Mouse (Mus musculus): Measurements from ENCODE around the gene Nqo1. TPM values are rescaled to one million over a fixed set of nuclear protein-coding genes. Genes with fewer than 3 reads are reported as not detected.

Gene Nqo1
- polyA plus RNA-seq, 1 experiment from 2014 or later: 10.3 TPM

GRCm38 (mm10) chr8:107417001-107417400, 14.0 kb upstream of the Nqo1 start:
- Histone ChIP-seq H3K4me2 (replicated peaks; ENCODE audit: low read depth, low read length) (no peak overlapping the region), H3K9me3 (ENCODE audit: control insufficient read depth, low read length) (no peaks in the 10 kb centered on the region), H3K36me3 (ENCODE audit: control insufficient read depth, insufficient read depth, low read length) (peaks cover 98% of the 10 kb centered on the region), H3K27me3 (ENCODE audit: control insufficient read depth, insufficient read depth, low read length) (no peaks in the 10 kb centered on the region), H3K9ac (ENCODE audit: low read depth, low read length) (no peak overlapping the region), H3K4me3 (ENCODE audit: low read length) (no peak overlapping the region), H3K27ac (ENCODE audit: low read depth, low read length) (no peak overlapping the region), H3K4me1 (ENCODE audit: control insufficient read depth, insufficient read depth, low read length) (no peaks in the 10 kb centered on the region)
- no peak for ATAC-seq (ENCODE audit: low FRiP score, low TSS enrichment)
- 92% methylated on average over 12 of the region's 12 CpGs for WGBS

DNA sequence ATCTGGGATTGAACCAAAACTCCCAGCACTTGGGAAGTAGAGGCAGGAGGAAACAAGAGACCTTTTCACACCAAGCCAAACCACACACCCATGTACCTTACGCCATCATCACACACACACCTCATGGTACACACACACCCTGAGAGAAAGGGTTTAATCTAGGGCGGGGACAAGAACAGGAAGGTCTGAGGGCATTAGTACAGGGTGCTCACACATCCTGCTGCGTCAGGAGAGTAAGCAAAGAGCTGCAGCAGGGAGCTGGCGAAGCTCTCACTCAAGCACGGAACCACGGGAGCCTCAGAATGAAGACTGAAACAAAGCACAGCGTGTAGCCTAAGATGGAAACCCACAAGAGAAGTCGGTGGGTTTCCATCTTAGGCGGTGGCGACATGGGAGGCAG, 10.9 kb upstream of the Nqo1 start:
- H3K9ac ChIP-seq (ENCODE audit: low read depth, low read length): no peak overlapping the region
- H3K4me1 ChIP-seq (ENCODE audit: control insufficient read depth, insufficient read depth, low read length): no peaks in the 10 kb centered on the region
- ATAC-seq (ENCODE audit: low FRiP score, low TSS enrichment): no peak
- H3K36me3 ChIP-seq (ENCODE audit: control insufficient read depth, insufficient read depth, low read length): peaks cover 93% of the 10 kb centered on the region
- H3K27ac ChIP-seq (ENCODE audit: low read depth, low read length): no peak overlapping the region
- H3K4me3 ChIP-seq (ENCODE audit: low read length): no peak overlapping the region
- H3K9me3 ChIP-seq (ENCODE audit: control insufficient read depth, low read length): no peaks in the 10 kb centered on the region
- no peaks in the 10 kb centered on the region for H3K27me3 ChIP-seq (ENCODE audit: control insufficient read depth, insufficient read depth, low read length)
- whole genome bisulfite sequencing: 94% methylated on average over 10 of the region's 10 CpGs
- no peak overlapping the region for H3K4me2 ChIP-seq (replicated peaks; ENCODE audit: low read depth, low read length)

GRCm38 (mm10) chr8:107412552-107412951, 9.5 kb upstream of the Nqo1 start:
- no peaks in the 10 kb centered on the region for H3K9me3 ChIP-seq (ENCODE audit: control insufficient read depth, low read length)
- H3K4me2 ChIP-seq (replicated peaks; ENCODE audit: low read depth, low read length): no peak overlapping the region
- 91% methylated on average over 8 of the region's 8 CpGs for WGBS

DNA sequence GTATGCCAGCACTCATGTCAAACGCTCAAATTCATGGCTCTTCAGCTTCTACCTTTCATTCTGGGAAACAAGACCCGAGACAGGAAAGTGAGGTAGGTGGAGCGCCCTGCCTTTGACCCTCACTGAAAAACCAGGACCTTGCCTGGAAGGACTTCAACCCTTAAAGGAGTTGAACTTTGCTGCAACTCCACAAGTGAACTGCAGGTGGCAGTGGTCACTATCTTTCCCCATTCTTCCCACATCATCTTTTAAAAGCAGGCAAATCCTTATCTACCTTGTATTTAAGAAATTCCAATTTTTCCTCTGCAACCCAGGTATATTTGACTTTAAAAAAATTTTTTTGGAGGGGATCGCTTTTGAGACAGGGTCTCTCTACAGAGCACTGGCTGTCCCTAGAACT, 8.4 kb upstream of the Nqo1 start:
- 75% methylated on average over 4 of the region's 4 CpGs for WGBS
- Histone ChIP-seq H3K9ac (ENCODE audit: low read depth, low read length) (no peak overlapping the region), H3K27me3 (ENCODE audit: control insufficient read depth, insufficient read depth, low read length) (no peaks in the 10 kb centered on the region), H3K4me3 (ENCODE audit: low read length) (no peak overlapping the region), H3K9me3 (ENCODE audit: control insufficient read depth, low read length) (no peaks in the 10 kb centered on the region), H3K4me2 (replicated peaks; ENCODE audit: low read depth, low read length) (no peak overlapping the region), H3K27ac (ENCODE audit: low read depth, low read length) (no peak overlapping the region), H3K4me1 (ENCODE audit: control insufficient read depth, insufficient read depth, low read length) (no peaks in the 10 kb centered on the region), H3K36me3 (ENCODE audit: control insufficient read depth, insufficient read depth, low read length) (peaks cover 68% of the 10 kb centered on the region)
- ATAC-seq (ENCODE audit: low FRiP score, low TSS enrichment): no peak

More at GRCm38 (mm10) chr8:107412552-107412951, 9.5 kb upstream of the Nqo1 start:
- Histone ChIP-seq H3K27me3 (ENCODE audit: control insufficient read depth, insufficient read depth, low read length) (no peaks in the 10 kb centered on the region), H3K27ac (ENCODE audit: low read depth, low read length) (no peak overlapping the region), H3K36me3 (ENCODE audit: control insufficient read depth, insufficient read depth, low read length) (peaks cover 80% of the 10 kb centered on the region), H3K9ac (ENCODE audit: low read depth, low read length) (no peak overlapping the region), H3K4me3 (ENCODE audit: low read length) (no peak overlapping the region), H3K4me1 (ENCODE audit: control insufficient read depth, insufficient read depth, low read length) (no peaks in the 10 kb centered on the region)
- ATAC-seq (ENCODE audit: low FRiP score, low TSS enrichment): no peak

DNA sequence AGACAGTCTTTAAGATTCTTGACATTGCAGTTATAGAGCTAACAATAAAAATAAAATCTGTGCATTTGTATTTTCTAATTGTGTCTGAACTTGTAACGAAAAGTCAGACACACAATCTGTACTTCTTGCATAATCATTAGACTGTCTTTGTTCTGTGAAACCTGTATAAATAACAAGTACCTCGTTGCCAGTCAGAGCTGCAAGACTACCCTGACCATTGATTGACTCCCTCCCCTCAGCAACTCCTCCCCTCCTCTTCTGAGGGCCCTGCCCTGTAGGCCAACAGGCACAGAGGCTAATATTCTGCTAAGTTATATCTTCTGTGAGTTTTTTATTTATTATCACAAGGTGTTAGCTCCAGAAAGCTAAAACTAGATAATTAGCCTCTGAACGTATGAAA, 2.9 kb upstream of the Nqo1 start:
- ATAC-seq (ENCODE audit: low FRiP score, low TSS enrichment): no peak
- Histone ChIP-seq H3K9ac (ENCODE audit: low read depth, low read length) (no peak overlapping the region), H3K4me2 (replicated peaks; ENCODE audit: low read depth, low read length) (no peak overlapping the region), H3K36me3 (ENCODE audit: control insufficient read depth, insufficient read depth, low read length) (peaks cover 15% of the 10 kb centered on the region), H3K27ac (ENCODE audit: low read depth, low read length) (no peak overlapping the region), H3K4me3 (ENCODE audit: low read length) (no peak overlapping the region), H3K27me3 (ENCODE audit: control insufficient read depth, insufficient read depth, low read length) (no peaks in the 10 kb centered on the region), H3K4me1 (ENCODE audit: control insufficient read depth, insufficient read depth, low read length) (0 out of 2 replicates have a peak, but pooled peaks cover 6% of the 10 kb centered on the region), H3K9me3 (ENCODE audit: control insufficient read depth, low read length) (no peaks in the 10 kb centered on the region)
- 59% methylated on average over 3 of the region's 3 CpGs for WGBS

DNA sequence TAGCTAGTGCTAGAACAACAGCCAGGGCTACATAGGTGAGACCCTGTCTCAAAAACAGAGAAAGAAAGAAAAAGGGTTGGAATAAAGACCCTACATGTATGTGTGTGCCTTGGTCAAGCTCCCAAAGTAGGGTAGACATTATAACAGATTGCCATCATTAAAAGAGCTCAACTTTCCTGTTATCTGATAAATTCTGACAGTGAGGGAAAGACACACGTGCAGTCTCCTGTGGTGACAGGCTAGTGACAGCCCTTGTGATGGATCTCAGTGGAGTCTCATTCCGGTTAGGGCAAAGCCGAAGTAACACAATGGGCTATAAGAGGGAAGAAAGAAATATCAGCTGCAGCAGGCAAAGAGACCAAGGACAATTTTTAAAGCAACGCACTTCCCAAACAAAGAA, 1.1 kb upstream of the Nqo1 start:
- Histone ChIP-seq H3K4me3 (ENCODE audit: low read length) (no peak overlapping the region), H3K4me2 (replicated peaks; ENCODE audit: low read depth, low read length) (no peak overlapping the region), H3K27me3 (ENCODE audit: control insufficient read depth, insufficient read depth, low read length) (no peaks in the 10 kb centered on the region), H3K36me3 (ENCODE audit: control insufficient read depth, insufficient read depth, low read length) (no peaks in the 10 kb centered on the region; the same call in 1 of the 2 replicates), H3K27ac (ENCODE audit: low read depth, low read length) (no peak overlapping the region), H3K9ac (ENCODE audit: low read depth, low read length) (no peak overlapping the region), H3K9me3 (ENCODE audit: control insufficient read depth, low read length) (no peaks in the 10 kb centered on the region), H3K4me1 (ENCODE audit: control insufficient read depth, insufficient read depth, low read length) (0 out of 2 replicates have a peak, but pooled peaks cover 6% of the 10 kb centered on the region)
- no peak for ATAC-seq (ENCODE audit: low FRiP score, low TSS enrichment)
- 75% methylated on average over 4 of the region's 4 CpGs for WGBS

DNA sequence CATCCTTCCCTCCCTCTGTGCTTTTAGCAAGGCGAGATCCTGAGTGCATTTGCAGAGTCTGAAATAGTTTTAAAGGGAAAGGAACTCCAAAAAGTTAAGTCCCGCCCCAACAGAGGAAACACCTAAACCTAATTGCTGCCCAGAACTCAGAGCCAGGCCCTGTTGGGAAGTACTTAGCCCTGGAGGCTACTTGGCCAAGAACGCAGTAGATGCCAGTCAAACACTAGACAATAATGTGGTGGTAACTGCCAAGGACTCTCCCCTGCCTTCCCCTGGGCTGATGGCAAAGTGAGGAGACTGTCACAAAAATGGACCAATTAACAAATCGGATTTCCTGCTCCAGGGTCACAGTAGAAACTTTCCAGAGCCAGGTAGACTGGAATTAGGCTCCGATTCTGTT, 1.1 kb downstream of the Nqo1 start:
- no peaks in the 10 kb centered on the region for H3K36me3 ChIP-seq (ENCODE audit: control insufficient read depth, insufficient read depth, low read length)
- H3K4me1 ChIP-seq (ENCODE audit: control insufficient read depth, insufficient read depth, low read length): peaks cover 10% of the 10 kb centered on the region; the same call in 1 of the 2 replicates
- H3K27ac ChIP-seq (ENCODE audit: low read depth, low read length): no peak overlapping the region; the same call in 1 of the 2 replicates
- no peak for ATAC-seq (ENCODE audit: low FRiP score, low TSS enrichment)
- WGBS: 78% methylated on average over 5 of the region's 5 CpGs
- H3K27me3 ChIP-seq (ENCODE audit: control insufficient read depth, insufficient read depth, low read length): no peaks in the 10 kb centered on the region
- no peak overlapping the region for H3K9ac ChIP-seq (ENCODE audit: low read depth, low read length)
- H3K9me3 ChIP-seq (ENCODE audit: control insufficient read depth, low read length): no peaks in the 10 kb centered on the region
- H3K4me3 ChIP-seq (ENCODE audit: low read length): no peak overlapping the region
- no peak overlapping the region; the same call in 1 of the 2 replicates for H3K4me2 ChIP-seq (replicated peaks; ENCODE audit: low read depth, low read length)

DNA sequence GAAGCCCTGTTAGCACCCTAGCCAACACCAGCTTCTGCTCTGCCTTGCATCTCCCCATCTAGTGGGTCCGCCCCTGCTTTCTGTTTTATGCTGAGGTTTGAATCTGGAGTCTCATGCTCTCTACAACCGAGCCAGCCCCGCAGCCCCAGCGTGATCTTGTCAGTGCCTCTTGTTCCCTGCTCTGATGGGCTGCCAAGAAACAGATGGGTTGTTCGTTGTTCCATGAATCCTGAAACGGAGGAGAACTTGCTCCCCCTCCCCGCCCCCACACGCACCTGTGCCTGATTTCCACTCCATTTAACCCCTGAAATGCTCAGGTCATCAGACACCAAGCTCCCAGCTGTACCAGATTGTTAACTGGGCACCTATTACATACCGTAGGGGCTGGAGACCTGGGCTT, 3.5 kb downstream of the Nqo1 start:
- H3K4me1 ChIP-seq (ENCODE audit: control insufficient read depth, insufficient read depth, low read length): peaks cover 10% of the 10 kb centered on the region; the same call in 1 of the 2 replicates
- no peak for ATAC-seq (ENCODE audit: low FRiP score, low TSS enrichment)
- H3K27me3 ChIP-seq (ENCODE audit: control insufficient read depth, insufficient read depth, low read length): no peaks in the 10 kb centered on the region
- WGBS: 27% methylated on average over 9 of the region's 9 CpGs
- H3K4me2 ChIP-seq (replicated peaks; ENCODE audit: low read depth, low read length): no peak overlapping the region
- H3K4me3 ChIP-seq (ENCODE audit: low read length): no peak overlapping the region
- H3K9me3 ChIP-seq (ENCODE audit: control insufficient read depth, low read length): no peaks in the 10 kb centered on the region
- no peaks in the 10 kb centered on the region for H3K36me3 ChIP-seq (ENCODE audit: control insufficient read depth, insufficient read depth, low read length)
- no peak overlapping the region for H3K27ac ChIP-seq (ENCODE audit: low read depth, low read length)
- no peak overlapping the region for H3K9ac ChIP-seq (ENCODE audit: low read depth, low read length)

DNA sequence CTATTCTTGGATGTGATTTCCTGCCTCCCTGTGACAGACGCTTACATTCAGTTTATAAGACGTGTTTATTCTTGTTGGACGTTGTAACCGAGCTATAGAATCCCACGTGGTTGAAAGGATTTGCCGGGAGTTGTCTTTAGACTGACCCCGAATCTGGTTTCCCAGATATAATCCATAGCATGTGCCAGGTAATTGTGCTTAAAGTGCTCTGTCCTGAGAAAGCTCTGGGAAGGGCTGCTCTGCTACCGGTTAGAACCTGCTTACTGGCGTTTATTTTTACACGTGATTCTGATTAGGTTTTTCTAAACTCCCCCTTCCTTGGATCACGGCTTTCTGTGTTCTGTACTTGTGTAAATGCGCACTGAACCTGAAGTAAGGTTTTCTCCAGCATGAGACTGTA, 5.3 kb downstream of the Nqo1 start:
- H3K9ac ChIP-seq (ENCODE audit: low read depth, low read length): no peak overlapping the region
- H3K9me3 ChIP-seq (ENCODE audit: control insufficient read depth, low read length): no peaks in the 10 kb centered on the region
- H3K4me3 ChIP-seq (ENCODE audit: low read length): no peak overlapping the region
- ATAC-seq (ENCODE audit: low FRiP score, low TSS enrichment): no peak
- H3K4me1 ChIP-seq (ENCODE audit: control insufficient read depth, insufficient read depth, low read length): peaks cover 9% of the 10 kb centered on the region; the same call in 1 of the 2 replicates
- no peak overlapping the region for H3K27ac ChIP-seq (ENCODE audit: low read depth, low read length)
- no peak overlapping the region for H3K4me2 ChIP-seq (replicated peaks; ENCODE audit: low read depth, low read length)
- 49% methylated on average over 12 of the region's 12 CpGs for WGBS
- no peaks in the 10 kb centered on the region for H3K36me3 ChIP-seq (ENCODE audit: control insufficient read depth, insufficient read depth, low read length)
- no peaks in the 10 kb centered on the region for H3K27me3 ChIP-seq (ENCODE audit: control insufficient read depth, insufficient read depth, low read length)

All from kidney, embryonic 14.5 days (tissue).